Mouse (Mus musculus) adipose tissue, adult 10 weeks (tissue): ENCODE results near the gene Gng5. TPM values are rescaled to one million over a fixed set of nuclear protein-coding genes. Genes with fewer than 3 reads are reported as not detected.

Source experiments
- polyA plus RNA-seq: library from polyadenylated mRNA; stranded (reverse); fragments of 350-450 nt; fragmentation: Illumina TruSeq; extraction: RNeasy Lipid Tissue Mini Kit (QIAGEN cat#74804); gene quantifications from one replicate; pipeline ENCODE4 v1.2.3, GENCODE M21; 2014; ENCODE audit warnings: low read depth, low replicate concordance

The Gng5 gene
- 632 TPM for polyA plus RNA-seq

GRCm38 (mm10) chr3:146499431-146500002 is at the start of gene Gng5, which contains the start of gene Spata1:
Gene Gng5 (plus strand): TSS chr3:146499807.
Gene Spata1 (minus strand): TSS chr3:146499753.

GRCm38 (mm10) chr3:146520798-146521651 is 21.4 kb downstream of the Gng5 start, which contains the start of gene Rpf1:
Gene Rpf1 (minus strand): TSS chr3:146521429.

Other genes starting within 250 kb of the Gng5 start
- gene Ssx2ip, start 95.2 kb upstream of the Gng5 start, polyA plus RNA-seq, result 25.8 TPM
- gene Ctbs, start 50.0 kb upstream of the Gng5 start, polyA plus RNA-seq, result 14.7 TPM
- 14.6 TPM for gene Spata1, start 54 bp upstream of the Gng5 start, polyA plus RNA-seq
- 27.2 TPM for gene Rpf1, start 21.6 kb downstream of the Gng5 start, polyA plus RNA-seq
- gene Uox, start 70.6 kb downstream of the Gng5 start, polyA plus RNA-seq, result 4.8 TPM
- gene Dnase2b, start 115.8 kb downstream of the Gng5 start, polyA plus RNA-seq, result 1.1 TPM
- gene 4930503B20Rik, start 151.5 kb downstream of the Gng5 start, polyA plus RNA-seq, result 11.2 TPM
- 3.5 TPM for gene Samd13, start 185.8 kb downstream of the Gng5 start, polyA plus RNA-seq